Mouse (Mus musculus): ENCODE measurements around the gene 4930519P11Rik.
A peak's percentile ranks its signal among the peaks of the same experiment; 100 is the strongest.

The 4930519P11Rik gene

DNA sequence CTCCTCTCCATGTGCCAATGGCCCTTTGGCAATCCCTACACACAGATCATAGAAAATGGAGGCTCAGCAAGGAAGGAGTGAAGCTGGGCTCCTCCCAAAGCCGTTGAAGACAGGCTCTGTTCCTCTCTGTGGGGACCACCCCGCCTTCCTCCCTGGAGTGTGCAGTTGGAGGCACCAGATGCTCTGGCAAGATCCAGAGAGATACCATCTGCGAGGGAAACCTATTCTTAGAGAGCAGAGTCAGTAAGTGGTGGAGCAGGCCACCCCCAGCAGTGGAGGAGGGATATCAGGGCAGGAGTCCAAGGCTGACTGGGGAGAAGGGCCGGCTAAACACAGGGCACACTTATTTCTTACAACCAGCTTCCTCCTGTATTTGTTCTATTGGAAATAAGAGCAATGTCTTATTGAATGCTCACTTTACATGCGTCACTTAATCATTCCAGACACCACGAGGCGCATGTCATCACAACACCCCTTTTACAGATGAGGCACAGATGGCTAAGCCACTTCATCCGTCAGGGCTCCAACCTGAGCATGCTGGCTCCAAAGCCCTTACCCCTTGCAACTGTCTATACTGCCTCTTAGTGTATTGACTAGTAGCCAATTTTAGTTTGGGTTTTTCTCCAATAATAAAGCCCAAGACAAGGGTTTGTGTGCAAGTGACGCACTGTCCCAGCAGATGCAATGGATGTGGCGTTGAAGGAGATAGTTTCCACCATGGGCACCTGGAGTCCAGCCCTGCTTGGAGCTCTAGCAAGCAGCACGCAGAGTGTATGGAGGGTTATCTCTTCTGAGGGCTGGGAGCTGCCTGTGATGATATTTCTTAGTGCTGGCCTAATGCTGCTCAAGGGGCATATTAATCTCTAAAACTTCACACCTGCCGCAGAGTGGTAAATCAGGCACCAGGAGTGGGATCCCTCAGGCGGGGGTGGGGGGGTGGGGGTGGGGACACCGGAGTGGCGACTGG, 29.0 kb downstream of the 4930519P11Rik start:
- H3K4me1 ChIP-seq (replicated peaks; ENCODE audit: low read depth, low read length): peaks cover 66% of the 10 kb centered on the region
- H3K9me3 ChIP-seq (ENCODE audit: low read length): no peaks in the 10 kb centered on the region
- TF ChIP-seq POU5F1 (IDR thresholded peaks at IDR 0.05; ENCODE audit: borderline replicate concordance, low read length): no peak
- no peak for TF ChIP-seq NANOG (IDR thresholded peaks at IDR 0.05; ENCODE audit: borderline replicate concordance, low read length)
- no peak for TF ChIP-seq CTCF (conservative IDR thresholded peaks at IDR 0.05; ENCODE audit: low read length)
- peaks cover 6% of the 10 kb centered on the region for H3K36me3 ChIP-seq (ENCODE audit: insufficient read depth, low read length)
- no peaks in the 10 kb centered on the region for H3K27me3 ChIP-seq (ENCODE audit: insufficient read depth, low read length)
- H3K4me3 ChIP-seq (replicated peaks; ENCODE audit: low read length): peak overlapping the region; percentile 23; the same call in 1 of the 2 replicates

DNA sequence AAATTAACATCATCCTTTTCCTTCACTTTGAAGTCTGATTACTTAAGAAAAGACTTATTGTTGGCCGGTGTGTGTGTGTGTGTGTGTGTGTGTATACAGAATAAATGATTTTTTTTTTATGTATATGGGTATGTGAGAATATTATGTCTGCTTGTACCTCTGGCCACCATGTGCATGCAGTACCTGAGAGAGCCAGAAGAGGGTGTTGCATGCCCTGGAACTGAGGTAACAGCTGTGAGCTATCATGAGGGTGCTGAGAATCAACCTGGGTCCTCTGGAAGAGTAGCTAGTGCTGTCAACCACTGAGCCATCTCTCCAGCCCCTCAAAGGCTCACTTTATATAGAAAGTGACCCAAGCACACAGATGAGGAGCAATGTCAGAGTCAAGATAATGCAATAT, 31.8 kb downstream of the 4930519P11Rik start:
- H3K4me3 ChIP-seq (replicated peaks; ENCODE audit: low read length): no peak overlapping the region

DNA sequence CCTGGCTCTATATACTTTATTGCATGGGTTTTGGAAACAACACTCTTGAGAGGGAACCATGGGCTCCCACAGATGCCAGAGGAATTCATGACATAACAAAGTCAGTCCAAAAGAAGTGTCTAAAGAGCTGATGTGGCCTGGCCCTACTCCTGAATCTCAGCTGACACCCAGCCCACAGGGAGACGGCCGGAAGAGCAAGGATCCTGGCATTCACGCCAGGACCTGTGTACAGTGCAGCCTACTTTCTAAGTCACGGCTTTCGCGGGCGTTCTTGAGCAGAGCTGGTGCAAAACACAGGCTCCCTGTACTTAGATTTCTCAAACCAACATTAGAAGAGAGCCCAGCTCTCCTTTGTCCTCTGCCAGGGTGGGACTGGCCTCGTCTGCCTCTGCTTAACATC, 32.7 kb downstream of the 4930519P11Rik start:
- TF ChIP-seq NANOG (IDR thresholded peaks at IDR 0.05; ENCODE audit: borderline replicate concordance, low read length) (no peak), CTCF (conservative IDR thresholded peaks at IDR 0.05; ENCODE audit: low read length) (no peak)

More for the DNA sequence above, 31.8 kb downstream of the 4930519P11Rik start:
- Histone ChIP-seq H3K4me1 (replicated peaks; ENCODE audit: low read depth, low read length) (peaks cover 74% of the 10 kb centered on the region), H3K36me3 (ENCODE audit: insufficient read depth, low read length) (no peaks in the 10 kb centered on the region), H3K27me3 (ENCODE audit: insufficient read depth, low read length) (no peaks in the 10 kb centered on the region), H3K9me3 (ENCODE audit: low read length) (no peaks in the 10 kb centered on the region)
- no peak for TF ChIP-seq NANOG (IDR thresholded peaks at IDR 0.05; ENCODE audit: borderline replicate concordance, low read length)
- peak; percentile 69 for TF ChIP-seq CTCF (conservative IDR thresholded peaks at IDR 0.05; ENCODE audit: low read length)
- TF ChIP-seq POU5F1 (IDR thresholded peaks at IDR 0.05; ENCODE audit: borderline replicate concordance, low read length): no peak

DNA sequence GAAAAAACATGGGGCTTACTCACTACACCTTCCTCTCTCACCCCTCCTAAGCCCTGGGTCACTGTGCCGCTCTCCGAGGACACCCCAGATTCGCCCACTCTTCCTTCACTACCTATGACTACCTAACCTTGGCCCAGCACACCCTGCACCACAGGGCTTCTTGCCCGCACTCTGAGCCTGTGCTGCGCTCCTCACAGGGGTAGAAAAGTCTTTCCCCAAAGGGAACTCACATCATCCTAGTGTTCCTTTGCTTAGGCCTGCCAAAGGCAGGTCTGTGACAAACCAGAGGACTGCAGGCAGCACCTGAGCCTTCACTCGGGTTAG, 35.5 kb downstream of the 4930519P11Rik start:
- H3K36me3 ChIP-seq (ENCODE audit: insufficient read depth, low read length): no peaks in the 10 kb centered on the region
- no peaks in the 10 kb centered on the region for H3K9me3 ChIP-seq (ENCODE audit: low read length)

More for the DNA sequence above, 32.7 kb downstream of the 4930519P11Rik start:
- H3K4me1 ChIP-seq (replicated peaks; ENCODE audit: low read depth, low read length): peaks cover 74% of the 10 kb centered on the region
- H3K36me3 ChIP-seq (ENCODE audit: insufficient read depth, low read length): no peaks in the 10 kb centered on the region
- H3K9me3 ChIP-seq (ENCODE audit: low read length): no peaks in the 10 kb centered on the region
- H3K4me3 ChIP-seq (replicated peaks; ENCODE audit: low read length): no peak overlapping the region
- no peaks in the 10 kb centered on the region for H3K27me3 ChIP-seq (ENCODE audit: insufficient read depth, low read length)

DNA sequence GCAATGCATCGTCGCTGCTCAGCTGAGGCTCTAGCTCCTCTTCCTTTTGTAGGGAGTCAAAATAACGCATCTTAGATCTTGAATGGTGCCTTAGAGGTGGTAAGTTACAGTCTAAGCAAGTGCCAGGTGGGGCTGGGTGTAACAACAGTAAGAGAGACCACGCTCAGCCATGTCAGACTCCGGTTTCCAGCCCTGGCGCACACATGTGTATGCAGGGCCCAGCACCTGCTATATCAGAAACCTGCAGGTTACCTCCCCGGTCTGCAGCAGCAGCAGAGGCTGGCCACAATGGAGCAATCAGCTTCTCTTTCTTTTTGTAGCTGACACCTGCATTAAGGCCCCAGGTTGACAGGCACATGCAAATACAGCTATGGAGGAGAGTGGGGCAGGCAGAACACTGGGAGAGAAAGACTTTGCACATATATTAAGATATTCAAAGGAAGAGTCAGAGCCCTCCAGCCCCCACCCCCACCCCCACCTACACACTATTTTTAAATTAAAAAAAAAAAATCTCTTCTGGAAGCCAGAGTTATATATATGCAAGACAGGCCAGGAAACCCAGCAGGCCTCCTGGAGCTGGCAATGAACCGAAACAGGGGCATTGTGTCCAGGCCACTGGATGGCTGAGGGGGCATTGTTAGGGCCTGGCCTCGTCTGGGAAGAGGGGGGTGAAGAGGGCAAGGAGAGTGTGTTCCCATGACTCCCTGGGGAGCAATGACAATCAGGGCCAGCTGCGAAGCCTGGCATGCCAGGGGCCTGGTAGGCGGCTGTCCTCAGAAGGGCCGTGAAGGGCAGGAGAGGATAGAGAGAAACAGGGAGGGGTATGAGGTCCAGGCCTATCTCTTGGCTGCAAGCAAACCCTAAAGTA, 36.1 kb downstream of the 4930519P11Rik start:
- Histone ChIP-seq H3K4me3 (replicated peaks; ENCODE audit: low read length) (peak overlapping the region; percentile 43), H3K9me3 (ENCODE audit: low read length) (no peaks in the 10 kb centered on the region), H3K27me3 (ENCODE audit: insufficient read depth, low read length) (no peaks in the 10 kb centered on the region), H3K4me1 (replicated peaks; ENCODE audit: low read depth, low read length) (peaks cover 62% of the 10 kb centered on the region), H3K36me3 (ENCODE audit: insufficient read depth, low read length) (no peaks in the 10 kb centered on the region)
- no peak for TF ChIP-seq POU5F1 (IDR thresholded peaks at IDR 0.05; ENCODE audit: borderline replicate concordance, low read length)
- TF ChIP-seq CTCF (conservative IDR thresholded peaks at IDR 0.05; ENCODE audit: low read length): no peak

More for the DNA sequence above, 35.5 kb downstream of the 4930519P11Rik start:
- TF ChIP-seq CTCF (conservative IDR thresholded peaks at IDR 0.05; ENCODE audit: low read length): no peak
- no peak for TF ChIP-seq POU5F1 (IDR thresholded peaks at IDR 0.05; ENCODE audit: borderline replicate concordance, low read length)
- TF ChIP-seq NANOG (IDR thresholded peaks at IDR 0.05; ENCODE audit: borderline replicate concordance, low read length): no peak
- Histone ChIP-seq H3K27me3 (ENCODE audit: insufficient read depth, low read length) (no peaks in the 10 kb centered on the region), H3K4me3 (replicated peaks; ENCODE audit: low read length) (0 out of 2 replicates have a peak overlapping the region, but pooled peaks have one; percentile 43), H3K4me1 (replicated peaks; ENCODE audit: low read depth, low read length) (peaks cover 61% of the 10 kb centered on the region)

DNA sequence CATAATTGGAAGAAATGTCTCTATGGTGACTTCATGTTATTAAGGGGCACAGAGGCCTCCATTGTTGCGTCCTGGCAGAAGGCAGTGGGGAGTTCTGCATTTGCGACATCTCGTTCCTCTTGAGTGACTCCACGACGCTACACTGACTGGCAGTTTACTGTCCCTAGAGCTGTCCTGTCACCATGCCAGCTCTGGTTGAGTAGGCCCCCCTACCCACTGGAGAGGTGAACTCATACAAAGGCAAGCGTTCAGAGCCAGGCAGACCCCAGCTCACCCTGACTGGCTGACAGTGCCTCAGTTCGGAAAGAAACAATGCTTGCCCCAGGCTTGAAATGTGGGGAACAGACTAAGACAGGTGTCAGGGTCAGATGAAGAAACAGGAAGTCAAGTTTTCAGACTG, 39.0 kb downstream of the 4930519P11Rik start:
- Histone ChIP-seq H3K36me3 (ENCODE audit: insufficient read depth, low read length) (no peaks in the 10 kb centered on the region), H3K27me3 (ENCODE audit: insufficient read depth, low read length) (no peaks in the 10 kb centered on the region), H3K9me3 (ENCODE audit: low read length) (no peaks in the 10 kb centered on the region), H3K4me1 (replicated peaks; ENCODE audit: low read depth, low read length) (peaks cover 63% of the 10 kb centered on the region), H3K4me3 (replicated peaks; ENCODE audit: low read length) (no peak overlapping the region)
- TF ChIP-seq POU5F1 (IDR thresholded peaks at IDR 0.05; ENCODE audit: borderline replicate concordance, low read length): no peak
- no peak for TF ChIP-seq NANOG (IDR thresholded peaks at IDR 0.05; ENCODE audit: borderline replicate concordance, low read length)
- no peak for TF ChIP-seq CTCF (conservative IDR thresholded peaks at IDR 0.05; ENCODE audit: low read length)

DNA sequence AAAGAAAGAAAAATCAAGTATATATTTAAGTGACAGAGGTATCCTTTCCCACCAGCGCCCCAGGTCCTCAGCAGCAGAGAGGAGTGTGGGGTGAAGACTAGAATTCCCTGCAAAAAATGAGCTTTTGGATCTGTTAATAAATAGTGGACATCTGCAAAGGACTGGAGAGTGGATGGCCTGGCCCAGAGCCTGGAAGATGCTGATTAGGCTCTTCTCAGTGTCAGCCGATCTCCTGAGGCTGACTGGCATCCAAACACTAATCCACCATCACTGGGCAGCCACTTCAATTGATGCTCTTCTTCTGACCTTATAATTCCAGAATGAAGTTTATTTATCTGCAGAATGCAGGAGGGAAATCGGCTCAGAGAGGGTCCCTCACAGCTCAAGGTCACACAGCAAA, 40.2 kb downstream of the 4930519P11Rik start:
- TF ChIP-seq POU5F1 (IDR thresholded peaks at IDR 0.05; ENCODE audit: borderline replicate concordance, low read length) (no peak), NANOG (IDR thresholded peaks at IDR 0.05; ENCODE audit: borderline replicate concordance, low read length) (no peak), CTCF (conservative IDR thresholded peaks at IDR 0.05; ENCODE audit: low read length) (no peak)
- H3K27me3 ChIP-seq (ENCODE audit: insufficient read depth, low read length): no peaks in the 10 kb centered on the region
- H3K4me1 ChIP-seq (replicated peaks; ENCODE audit: low read depth, low read length): peaks cover 71% of the 10 kb centered on the region
- no peak overlapping the region for H3K4me3 ChIP-seq (replicated peaks; ENCODE audit: low read length)
- no peaks in the 10 kb centered on the region for H3K9me3 ChIP-seq (ENCODE audit: low read length)
- H3K36me3 ChIP-seq (ENCODE audit: insufficient read depth, low read length): peaks cover 8% of the 10 kb centered on the region; the same call in 1 of the 2 replicates

DNA sequence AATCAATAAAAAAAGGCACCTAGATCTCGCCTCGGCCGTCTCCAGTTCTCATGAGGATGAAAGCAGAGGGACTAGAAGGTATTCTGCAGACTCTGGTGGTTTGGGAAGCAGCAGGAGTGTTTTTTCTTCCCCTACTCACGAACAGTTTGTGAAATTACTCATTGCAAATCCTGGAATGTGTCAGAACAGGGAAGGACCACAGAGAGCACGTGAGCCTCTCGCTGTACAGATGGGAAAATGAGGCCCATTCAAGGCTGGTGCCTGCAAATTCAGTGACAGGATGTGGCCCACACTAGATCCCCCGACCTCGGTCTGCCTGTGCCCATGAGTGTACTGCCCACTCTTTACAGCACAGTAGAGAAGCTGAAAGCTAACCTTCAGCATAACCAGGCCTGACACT, 41.3 kb downstream of the 4930519P11Rik start:
- Histone ChIP-seq H3K4me3 (replicated peaks; ENCODE audit: low read length) (no peak overlapping the region), H3K4me1 (replicated peaks; ENCODE audit: low read depth, low read length) (peaks cover 71% of the 10 kb centered on the region), H3K36me3 (ENCODE audit: insufficient read depth, low read length) (peaks cover 18% of the 10 kb centered on the region; the same call in 1 of the 2 replicates), H3K9me3 (ENCODE audit: low read length) (no peaks in the 10 kb centered on the region), H3K27me3 (ENCODE audit: insufficient read depth, low read length) (no peaks in the 10 kb centered on the region)
- TF ChIP-seq CTCF (conservative IDR thresholded peaks at IDR 0.05; ENCODE audit: low read length): no peak
- TF ChIP-seq NANOG (IDR thresholded peaks at IDR 0.05; ENCODE audit: borderline replicate concordance, low read length): no peak
- no peak for TF ChIP-seq POU5F1 (IDR thresholded peaks at IDR 0.05; ENCODE audit: borderline replicate concordance, low read length)

Data from E14TG2a.4 (cell line).